Mouse (Mus musculus) right cerebral cortex, adult 2 months (tissue): ENCODE results near the gene Gm5773.
A peak's percentile ranks its signal among the peaks of the same experiment; 100 is the strongest.
"Not testable (repeated sequence)": the region's sequence is repeated elsewhere in the genome, so short reads cannot be mapped to it uniquely, and the experiment has no call there.

Source experiments
- DNase-seq, 2 experiments: peaks; one replicate each; pipeline ENCODE4 v3.0.0; 2021 to 2022; ENCODE audit warnings: low spot score in 2 of 2

Gm5773 gene

GRCm38 (mm10) chr3:93772700-93773099 is at the start of gene Gm5773:
TSS of gene Gm5773 (plus strand) at chr3:93773000.
- DNase-seq = not testable (repeated sequence)

- not testable (repeated sequence) for DNase-seq
Measured at GRCm38 (mm10) chr3:93745475-93745874, 27.3 kb upstream of the Gm5773 start.

GRCm38 (mm10) chr3:93754022-93754421 is 18.8 kb upstream of the Gm5773 start:
- not testable (repeated sequence) for DNase-seq

DNA sequence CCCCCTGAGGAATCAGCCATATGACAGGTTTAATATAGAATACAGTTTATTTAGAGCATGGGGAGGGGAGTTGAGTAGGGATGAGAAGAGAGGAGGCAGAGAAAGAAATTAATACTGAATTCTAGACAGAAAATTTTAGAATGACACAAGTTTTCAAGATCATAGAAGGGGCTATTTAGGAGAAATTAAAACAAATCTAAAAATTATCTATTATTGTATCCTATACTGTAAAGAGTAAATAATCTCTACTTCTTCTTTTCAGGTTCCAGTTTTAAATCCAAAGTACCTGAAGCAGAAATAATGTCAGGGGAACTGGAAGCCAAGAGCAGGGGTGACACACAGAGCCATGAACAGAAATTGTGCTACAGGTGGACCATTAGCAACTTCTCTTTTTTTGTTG is 23.3 kb downstream of the Gm5773 start, which contains the start of gene Tdpoz4:
TSS of gene Tdpoz4 (plus strand) at position 301 of the 400 bp plus-strand sequence.
- not testable (repeated sequence) for DNase-seq

DNA sequence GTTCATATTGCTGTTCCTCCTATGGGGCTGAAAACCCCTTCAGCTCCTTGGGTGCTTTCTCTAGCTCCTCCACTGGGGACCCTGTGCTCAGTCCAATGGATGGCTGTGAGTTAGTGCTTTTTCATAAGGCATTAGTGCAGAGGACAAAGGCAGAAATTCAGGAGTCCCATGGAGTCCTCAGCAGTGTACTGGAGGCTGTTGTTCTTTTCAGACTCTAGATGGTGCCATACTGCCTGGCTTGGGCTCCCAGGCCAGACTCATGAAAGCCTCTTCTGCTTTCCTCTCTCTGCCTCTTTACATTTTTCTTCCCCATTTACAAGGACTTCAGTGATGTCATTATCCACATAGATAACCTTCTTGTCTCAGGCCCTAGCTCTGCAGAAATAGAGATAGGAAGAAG is 40.5 kb downstream of the Gm5773 start:
- DNase-seq = peak in 1 of 2 experiments; percentile 1
